Mouse (Mus musculus) spleen, adult 2 months (tissue): ENCODE data around the gene Ilf2. TPM values are rescaled to one million over a fixed set of nuclear protein-coding genes. Genes with fewer than 3 reads are reported as not detected.
A peak's percentile ranks its signal among the peaks of the same experiment; 100 is the strongest.

Experiments
- DNase-seq, 2 experiments: peaks; one replicate each; pipeline versions ENCODE4 v3.0.0 to v3.0.0-alpha.2; 2012 to 2021; ENCODE audit warnings: low spot score in 2 of 2, low read depth in 1 of 2
- H3K27ac ChIP-seq: fragments of 200-500 bp; 2 replicates; pipeline ENCODE4 v1.5.1; 2012; ENCODE audit warnings: low read length, inconsistent platforms; ENCODE audit not compliant: insufficient read depth
- H3K27me3 ChIP-seq: fragments of 200-500 bp; 2 replicates; pipeline ENCODE4 v1.6.1; 2012; ENCODE audit warnings: mild to moderate bottlenecking, moderate library complexity, low read length, inconsistent platforms; ENCODE audit not compliant: control insufficient read depth, insufficient read depth
- H3K36me3 ChIP-seq: fragments of 200-500 bp; 2 replicates; pipeline ENCODE4 v1.6.1; 2012; ENCODE audit warnings: mild to moderate bottlenecking, low read length, inconsistent platforms; ENCODE audit not compliant: control insufficient read depth, insufficient read depth
- H3K4me1 ChIP-seq: fragments of 200-500 bp; 2 replicates; pipeline ENCODE4 v1.6.1; 2011; ENCODE audit warnings: inconsistent platforms; ENCODE audit not compliant: control insufficient read depth, insufficient read depth, insufficient read length
- H3K4me3 ChIP-seq: fragments of 200-500 bp; 2 replicates; pipeline ENCODE4 v1.5.1; 2011; ENCODE audit warnings: mild to moderate bottlenecking, inconsistent platforms; ENCODE audit not compliant: insufficient read depth, insufficient read length; ENCODE audit errors: extremely low read depth
- CTCF ChIP-seq: fragments of 200-500 bp; IDR thresholded peaks from 2 replicates; pipeline ENCODE4 v1.5.1; 2011; ENCODE audit warnings: mild to moderate bottlenecking, inconsistent platforms; ENCODE audit not compliant: insufficient read depth, insufficient read length, insufficient replicate concordance; ENCODE audit errors: extremely low read depth
- POLR2A ChIP-seq: fragments of 200-500 bp; IDR thresholded peaks from 2 replicates; pipeline ENCODE4 v1.6.1; 2011; ENCODE audit warnings: low read depth, low read length, inconsistent platforms
- WGBS: fragments of 180-500 bp; shearing (Covaris S2); methylation state at CpG from one replicate; pipeline ENCODE4 v1.1.7; 2018; 5-methylcytosine and 5-hydroxymethylcytosine counted together
- polyA plus RNA-seq: library from polyadenylated mRNA; depleted of rRNA; stranded (reverse); fragments of >200 nt; gene quantifications from 2 replicates; pipeline ENCODE4 v1.2.3, GENCODE M21; 2012

The Ilf2 gene
- polyA plus RNA-seq, 1 experiment = 12.3 TPM

DNA sequence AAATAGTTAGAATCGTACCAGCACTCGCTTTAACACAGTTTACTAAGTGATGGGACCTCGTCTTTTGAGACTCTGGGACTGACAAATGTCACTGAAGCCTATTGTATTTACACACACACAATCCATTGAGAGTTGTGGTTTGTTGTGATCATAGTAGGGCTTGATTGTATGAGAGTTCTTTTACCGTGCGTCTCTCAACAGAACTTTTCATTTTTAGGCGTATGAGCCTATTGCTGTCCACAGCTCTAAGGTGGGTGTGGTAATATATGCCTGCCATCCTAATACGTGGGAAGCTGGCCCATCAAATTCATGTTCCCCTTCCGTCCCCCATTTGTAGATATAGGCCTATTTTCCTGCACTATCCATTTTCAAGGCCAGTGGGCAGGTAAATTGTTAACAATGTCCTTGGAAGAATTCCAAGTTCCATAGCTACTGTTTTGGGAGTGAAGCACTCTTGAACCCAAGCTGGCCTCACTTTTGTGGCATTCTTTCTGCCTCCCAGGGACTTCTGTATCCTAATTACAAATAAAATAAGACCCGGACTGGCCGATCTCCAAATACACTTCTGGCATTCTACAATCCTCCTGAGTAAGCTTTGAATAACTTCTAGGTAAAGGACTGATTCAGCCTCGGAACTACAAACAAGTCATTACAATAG, 41.7 kb upstream of the Ilf2 start:
- Histone ChIP-seq H3K4me3 (peak overlapping the region; percentile 70; the same call in 1 of the 2 replicates), H3K27ac (no peak overlapping the region), H3K27me3 (no peaks in the 10 kb centered on the region), H3K4me1 (no peaks in the 10 kb centered on the region), H3K36me3 (no peaks in the 10 kb centered on the region)
- TF ChIP-seq POLR2A = no peak
- TF ChIP-seq CTCF = no peak
- no peak for DNase-seq
- WGBS = 56% methylated on average over 11 of the region's 11 CpGs

DNA sequence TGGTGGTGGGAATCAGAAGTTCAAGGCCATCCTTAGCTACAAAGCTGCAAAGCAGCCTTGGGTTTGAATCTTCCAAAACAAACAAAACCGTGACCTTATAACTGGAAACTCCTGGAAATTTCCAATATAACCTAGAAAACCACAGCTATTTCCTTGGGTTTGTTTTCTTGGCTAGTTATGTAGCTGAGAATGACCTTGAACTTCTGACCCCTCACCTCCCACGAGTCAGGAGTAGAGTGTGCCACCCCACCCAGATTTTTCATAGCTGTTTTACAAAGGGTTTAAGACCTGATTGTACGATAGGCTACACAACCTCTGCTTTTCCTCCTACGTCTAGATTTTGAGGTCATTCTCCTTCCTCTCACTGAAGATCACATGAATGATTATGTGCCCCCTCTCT, 38.8 kb upstream of the Ilf2 start:
- H3K27me3 ChIP-seq = no peaks in the 10 kb centered on the region
- DNase-seq = no peak
- H3K4me3 ChIP-seq = no peak overlapping the region
- no peaks in the 10 kb centered on the region for H3K4me1 ChIP-seq
- no peak for TF ChIP-seq CTCF
- no peak for TF ChIP-seq POLR2A
- no peak overlapping the region for H3K27ac ChIP-seq
- no peaks in the 10 kb centered on the region for H3K36me3 ChIP-seq
- WGBS = 68% methylated on average over 4 of the region's 4 CpGs

DNA sequence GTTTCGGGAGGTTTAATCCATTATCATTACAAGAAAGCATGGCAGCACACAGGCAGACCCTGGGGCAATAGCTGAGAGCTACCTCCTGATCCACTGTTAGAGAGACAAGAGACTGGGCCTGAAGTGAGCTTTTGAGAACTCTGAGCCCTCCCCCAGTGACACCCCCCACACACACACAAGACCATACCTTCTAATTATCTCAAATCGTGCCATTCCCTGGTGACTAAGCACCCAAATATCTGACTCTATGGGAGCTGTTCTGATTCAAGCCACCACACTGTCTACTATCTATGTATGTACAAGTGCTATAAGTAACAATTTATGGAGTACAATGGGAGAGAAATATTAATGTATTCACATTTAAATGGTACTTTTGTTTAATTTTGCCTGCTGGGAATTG, 35.2 kb upstream of the Ilf2 start:
- DNase-seq = no peak
- WGBS = 93% methylated on average over 2 of the region's 2 CpGs
- H3K4me3 ChIP-seq = no peak overlapping the region
- H3K36me3 ChIP-seq = no peaks in the 10 kb centered on the region
- H3K27me3 ChIP-seq = no peaks in the 10 kb centered on the region
- TF ChIP-seq CTCF (no peak), POLR2A (no peak)
- no peaks in the 10 kb centered on the region for H3K4me1 ChIP-seq
- H3K27ac ChIP-seq = no peak overlapping the region

DNA sequence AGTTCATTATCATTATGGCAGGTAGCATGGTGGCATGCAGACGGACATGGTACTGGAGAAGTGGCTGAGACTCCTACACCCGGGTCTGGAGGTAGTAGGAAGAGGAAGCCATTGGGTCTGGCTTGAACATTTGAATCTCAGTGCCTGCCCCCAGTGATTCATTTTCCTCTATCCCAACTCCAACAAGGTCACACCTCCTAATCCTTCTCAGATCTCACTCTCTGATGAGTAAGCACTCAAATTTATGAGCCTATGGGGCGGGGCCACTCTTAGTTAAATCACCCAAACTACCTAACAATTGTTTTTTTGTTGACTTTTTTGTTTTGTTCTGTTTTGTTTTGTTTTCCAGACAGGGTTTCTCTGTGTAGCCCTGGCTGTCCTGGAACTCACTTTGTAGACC, 31.9 kb upstream of the Ilf2 start:
- no peaks in the 10 kb centered on the region for H3K27me3 ChIP-seq
- 86% methylated on average over 3 of the region's 3 CpGs for WGBS
- no peaks in the 10 kb centered on the region for H3K36me3 ChIP-seq
- TF ChIP-seq POLR2A (no peak), CTCF (no peak)
- H3K4me1 ChIP-seq = no peaks in the 10 kb centered on the region
- DNase-seq = no peak
- no peak overlapping the region for H3K4me3 ChIP-seq
- no peak overlapping the region for H3K27ac ChIP-seq

DNA sequence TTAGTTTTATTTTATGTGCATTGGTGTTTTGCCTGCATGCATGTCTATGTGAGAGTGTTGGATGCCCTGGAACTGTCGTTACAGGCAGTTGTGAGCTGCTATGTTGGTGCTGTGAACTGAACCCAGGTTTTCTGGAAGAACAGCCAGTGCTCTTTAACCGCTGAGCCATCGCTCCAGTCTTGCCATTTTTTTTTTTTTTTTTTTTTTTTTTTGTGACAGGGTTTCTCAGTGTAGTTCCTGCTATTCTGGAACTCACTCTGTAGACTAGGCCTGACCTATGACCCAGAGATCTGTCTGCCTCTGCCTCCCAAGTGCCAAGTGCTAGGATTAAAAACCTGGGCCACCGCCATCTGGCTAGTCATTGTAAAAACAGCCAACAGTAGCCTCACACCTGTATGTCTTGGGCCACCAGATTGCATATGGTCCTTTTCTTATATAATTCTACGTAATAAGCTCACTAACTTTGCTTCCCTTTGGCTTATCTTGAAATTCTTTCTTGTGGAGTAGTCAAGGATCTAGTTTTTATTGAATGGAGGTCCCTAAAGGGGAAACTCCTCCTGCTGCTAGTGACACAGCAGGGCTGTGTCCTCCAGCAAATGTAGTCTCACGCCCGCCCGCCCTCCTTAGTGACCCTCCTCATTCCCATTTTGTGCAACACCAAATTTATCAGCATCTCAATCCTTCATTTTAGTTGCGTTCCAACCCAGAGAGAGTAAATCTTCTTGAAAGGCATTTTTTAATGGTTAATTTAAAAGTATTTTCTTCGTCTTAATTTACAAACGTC, 30.3 kb upstream of the Ilf2 start:
- Histone ChIP-seq H3K4me3 (no peak overlapping the region), H3K4me1 (no peaks in the 10 kb centered on the region), H3K36me3 (no peaks in the 10 kb centered on the region), H3K27ac (no peak overlapping the region), H3K27me3 (no peaks in the 10 kb centered on the region)
- TF ChIP-seq CTCF (no peak), POLR2A (no peak)
- DNase-seq = no peak
- WGBS = 76% methylated on average over 11 of the region's 11 CpGs

DNA sequence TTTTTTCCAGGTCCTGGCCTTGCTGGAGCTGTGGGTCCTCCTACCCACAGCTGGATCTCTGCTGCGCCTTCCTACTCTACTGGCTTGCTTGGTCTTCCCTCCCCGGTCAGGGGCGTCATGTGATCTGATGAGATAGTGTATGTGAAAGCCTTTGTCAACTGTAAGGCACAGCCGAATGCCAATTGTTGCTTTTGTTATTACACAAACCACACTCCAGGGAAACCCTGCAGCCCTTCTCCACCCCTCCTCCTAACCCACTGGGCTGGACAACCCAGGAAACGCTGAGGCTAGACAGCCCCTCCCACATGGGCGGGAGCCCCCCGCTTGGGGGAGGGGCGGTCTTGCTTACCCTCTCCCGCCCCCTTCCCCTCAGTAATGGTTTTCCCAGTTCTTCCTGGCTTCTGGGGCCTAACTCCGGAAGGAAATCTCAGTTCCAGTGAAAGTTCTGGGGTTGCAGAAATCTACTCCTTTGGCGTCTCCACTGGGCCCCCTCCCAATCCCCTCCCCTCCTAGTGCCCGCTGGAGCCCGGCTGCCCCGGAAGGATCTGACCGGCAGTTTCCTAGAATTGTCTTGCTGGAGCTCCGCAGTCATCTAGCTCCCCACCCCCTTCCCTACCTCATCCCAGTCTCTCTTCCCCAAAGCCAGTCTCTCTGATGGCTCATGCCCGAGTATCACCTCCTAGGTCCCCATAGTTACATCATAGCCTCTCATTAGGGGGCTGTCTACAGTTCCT, 29.4 kb upstream of the Ilf2 start:
- DNase-seq = peak in 1 of 2 experiments; percentile 24
- H3K4me1 ChIP-seq = no peaks in the 10 kb centered on the region
- H3K36me3 ChIP-seq = no peaks in the 10 kb centered on the region
- no peaks in the 10 kb centered on the region for H3K27me3 ChIP-seq
- peak overlapping the region; percentile 1; the same call in 1 of the 2 replicates for H3K27ac ChIP-seq
- H3K4me3 ChIP-seq = peak overlapping the region; percentile 24; the same call in 1 of the 2 replicates
- 12% methylated on average over 17 of the region's 17 CpGs for whole genome bisulfite sequencing
- TF ChIP-seq CTCF (no peak), POLR2A (no peak)

DNA sequence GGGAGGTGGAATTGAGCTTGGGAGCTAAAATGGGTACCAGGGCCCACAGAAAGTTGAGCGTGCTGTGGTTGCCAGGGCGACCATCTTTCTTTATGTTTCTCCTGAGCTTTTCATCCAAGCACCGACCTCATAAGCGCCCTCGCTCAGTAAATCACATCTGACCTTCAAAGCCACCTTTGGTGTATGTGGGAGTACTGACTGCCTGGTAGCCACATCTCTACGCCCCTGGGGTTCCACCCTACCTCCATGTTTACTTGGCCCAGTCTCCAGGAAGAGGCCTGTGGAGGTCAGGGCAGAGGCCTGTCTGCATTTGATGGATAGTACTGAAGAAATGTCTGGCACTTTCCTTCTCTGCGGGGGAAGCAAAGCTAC, 28.8 kb upstream of the Ilf2 start:
- no peak for TF ChIP-seq POLR2A
- TF ChIP-seq CTCF = no peak
- Histone ChIP-seq H3K4me1 (no peaks in the 10 kb centered on the region), H3K4me3 (no peak overlapping the region), H3K36me3 (no peaks in the 10 kb centered on the region), H3K27ac (peak overlapping the region; percentile 1; the same call in 1 of the 2 replicates), H3K27me3 (no peaks in the 10 kb centered on the region)
- DNase-seq = no peak
- WGBS = 78% methylated on average over 7 of the region's 7 CpGs
